Mouse (Mus musculus) neural tube, embryonic 14.5 days (tissue): ENCODE data around the gene Pmpca. TPM values are rescaled to one million over a fixed set of nuclear protein-coding genes. Genes with fewer than 3 reads are reported as not detected.
A peak's percentile ranks its signal among the peaks of the same experiment; 100 is the strongest.

Experiments used
- ATAC-seq: fragments of 200-750 bp; cut with Nextera tagmentation; 2 replicates; pipeline ENCODE4 v1.8.0; 2017; ENCODE audit warnings: low read depth, mild to moderate bottlenecking, moderate TSS enrichment, moderate library complexity
- H3K27ac ChIP-seq: fragments of 300-500 bp; sonication (generic); 2 replicates; pipeline ENCODE4 v1.5.1; 2014; ENCODE audit warnings: low read depth, mild to moderate bottlenecking, control low read depth, low read length, moderate library complexity, mixed read lengths
- H3K27me3 ChIP-seq: fragments of 300-500 bp; sonication (generic); 2 replicates; pipeline ENCODE4 v1.6.1; 2014; ENCODE audit warnings: low read length; ENCODE audit not compliant: control insufficient read depth, insufficient read depth
- H3K36me3 ChIP-seq: fragments of 300-500 bp; sonication (generic); 2 replicates; pipeline ENCODE4 v1.6.1; 2014; ENCODE audit warnings: low read length, mixed read lengths; ENCODE audit not compliant: control insufficient read depth, insufficient read depth
- H3K4me1 ChIP-seq: fragments of 300-500 bp; sonication (generic); 2 replicates; pipeline ENCODE4 v1.6.1; 2014; ENCODE audit warnings: low read length; ENCODE audit not compliant: control insufficient read depth, insufficient read depth
- H3K4me2 ChIP-seq: fragments of 300-500 bp; sonication (generic); 2 replicates; pipeline ENCODE4 v1.6.1; 2014; ENCODE audit warnings: mild to moderate bottlenecking, low read depth, low read length, control low read depth
- H3K4me3 ChIP-seq: fragments of 300-500 bp; sonication (generic); 2 replicates; pipeline ENCODE4 v1.5.1; 2014; ENCODE audit warnings: low read depth, low read length, control low read depth, mixed read lengths
- H3K9ac ChIP-seq: fragments of 300-500 bp; sonication (generic); replicated peaks from 2 replicates; pipeline ENCODE4 v1.6.1; 2014; ENCODE audit warnings: low read depth, mild to moderate bottlenecking, control low read depth, low read length, mixed read lengths
- H3K9me3 ChIP-seq: fragments of 300-500 bp; sonication (generic); 2 replicates; pipeline ENCODE4 v1.6.1; 2016; ENCODE audit warnings: low read length; ENCODE audit not compliant: control insufficient read depth
- WGBS: fragments of 180-500 bp; shearing (Covaris S2); extraction: QIAGEN DNeasy Blood & Tissue Kit; methylation state at CpG from one replicate; pipeline ENCODE4 v1.1.7; 2014; 5-methylcytosine and 5-hydroxymethylcytosine counted together
- polyA plus RNA-seq: library from polyadenylated mRNA; unstranded; fragments of >200 nt; fragmentation: Nextera tagmentation; extraction: Ambion mirVana; gene quantifications from 2 replicates; pipeline ENCODE4 v1.2.1, GENCODE M21; 2014

Gene Pmpca
- polyA plus RNA-seq: 76.4 and 92.1 TPM in 2 replicates

DNA sequence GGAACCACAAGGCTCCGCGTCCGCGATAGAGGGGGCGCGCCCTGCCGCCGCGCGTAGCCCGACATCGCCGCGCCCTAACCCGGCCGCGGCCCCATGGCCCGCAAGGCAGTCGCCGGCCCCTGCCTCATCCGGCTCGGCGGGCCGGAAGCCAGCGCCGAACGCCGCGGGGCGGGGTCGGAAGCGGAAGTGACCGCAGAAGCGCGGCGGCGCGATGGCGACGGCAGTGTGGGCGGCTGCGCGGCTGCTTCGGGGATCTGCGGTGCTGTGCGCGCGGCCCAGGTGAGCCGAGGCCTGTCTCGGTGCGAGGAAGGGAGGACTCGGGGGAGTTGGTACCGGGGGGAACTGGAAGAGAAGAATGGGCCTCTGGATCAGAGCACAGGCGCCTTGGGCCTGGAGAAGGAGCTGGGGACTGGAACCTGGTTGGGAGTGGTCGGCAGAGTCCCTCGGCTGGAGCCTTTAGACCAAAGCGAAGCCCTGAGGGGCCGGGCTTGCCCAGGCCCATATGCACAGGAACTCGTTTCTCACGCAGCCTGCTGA lies at the start of gene Pmpca, which contains the start of gene Entr1:
TSS of gene Pmpca (plus strand) at position 186 of the 537 bp plus-strand sequence.
TSS of gene Entr1 (minus strand) at position 163 of the 537 bp plus-strand sequence.
- Histone ChIP-seq H3K4me2 (peak within 1 kb of the TSS; percentile 97), H3K27me3 (no peaks in the 10 kb centered on the region), H3K36me3 (peaks cover 57% of the 10 kb centered on the region), H3K9me3 (no peaks in the 10 kb centered on the region), H3K9ac (peak within 1 kb of the TSS; percentile 89), H3K4me1 (peaks cover 13% of the 10 kb centered on the region), H3K27ac (peak within 1 kb of the TSS; percentile 79), H3K4me3 (peak within 1 kb of the TSS; percentile 93)
- ATAC-seq: peak; percentile 93
- WGBS: under 1% methylated on average over 45 of the region's 60 CpGs

DNA sequence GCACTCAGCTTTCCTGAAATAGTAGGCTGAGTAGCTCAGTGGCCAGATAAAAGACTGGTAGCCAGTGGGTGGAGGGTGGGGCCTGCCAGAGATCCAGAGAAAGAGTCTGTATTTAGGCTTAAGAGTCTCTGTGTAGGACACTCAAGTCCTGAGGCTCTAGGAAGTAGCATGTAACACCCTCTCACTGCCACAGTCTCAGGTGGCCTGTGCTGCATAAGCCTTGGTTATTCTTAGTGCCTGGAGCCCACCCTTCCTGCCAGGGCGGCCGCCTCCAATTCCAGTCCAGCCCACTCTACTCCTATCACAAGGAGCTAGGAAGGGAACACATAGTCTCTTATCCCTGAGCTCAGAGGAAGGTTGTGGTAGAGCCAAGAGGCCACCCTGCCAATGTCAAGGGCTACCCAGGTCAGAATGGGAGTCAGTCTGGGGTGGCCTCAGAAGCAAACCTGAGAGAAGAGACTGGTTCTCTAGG lies 47.6 kb upstream of the Pmpca start:
- 95% methylated on average over 2 of the region's 2 CpGs for WGBS
- H3K27me3 ChIP-seq: no peaks in the 10 kb centered on the region
- H3K9ac ChIP-seq: no peak overlapping the region
- no peak overlapping the region for H3K4me3 ChIP-seq
- ATAC-seq: no peak
- no peaks in the 10 kb centered on the region for H3K9me3 ChIP-seq
- 0 out of 2 replicates have a peak overlapping the region, but pooled peaks have one; percentile 22 for H3K27ac ChIP-seq
- no peak overlapping the region for H3K4me2 ChIP-seq
- H3K4me1 ChIP-seq: no peaks in the 10 kb centered on the region
- peaks cover 71% of the 10 kb centered on the region for H3K36me3 ChIP-seq

DNA sequence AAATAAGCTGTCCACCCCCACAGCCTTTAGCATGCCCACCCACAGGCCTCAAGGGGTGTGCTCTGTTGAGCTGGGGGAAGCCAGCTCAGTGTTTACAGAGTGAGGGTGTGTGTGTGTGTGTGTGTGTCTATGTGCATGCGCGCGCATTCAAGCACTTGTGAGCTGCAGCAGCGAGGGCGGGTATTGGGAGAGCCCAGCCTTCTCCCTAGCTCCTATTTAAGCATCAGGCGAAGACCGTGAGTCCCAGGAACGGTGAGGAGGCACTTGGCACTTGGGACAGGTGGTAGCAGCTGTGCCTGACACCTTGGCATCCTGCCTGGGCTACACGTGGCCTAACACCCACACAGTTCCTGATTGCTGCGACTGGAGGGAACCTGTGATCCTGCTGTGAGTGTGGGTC lies 47.1 kb upstream of the Pmpca start:
- no peak for ATAC-seq
- 85% methylated on average over 10 of the region's 10 CpGs for WGBS
- no peaks in the 10 kb centered on the region for H3K27me3 ChIP-seq
- H3K36me3 ChIP-seq: peaks cover 76% of the 10 kb centered on the region
- 0 out of 2 replicates have a peak overlapping the region, but pooled peaks have one; percentile 22 for H3K27ac ChIP-seq
- no peaks in the 10 kb centered on the region for H3K4me1 ChIP-seq
- H3K9me3 ChIP-seq: no peaks in the 10 kb centered on the region
- no peak overlapping the region for H3K4me2 ChIP-seq
- H3K4me3 ChIP-seq: no peak overlapping the region
- H3K9ac ChIP-seq: no peak overlapping the region

DNA sequence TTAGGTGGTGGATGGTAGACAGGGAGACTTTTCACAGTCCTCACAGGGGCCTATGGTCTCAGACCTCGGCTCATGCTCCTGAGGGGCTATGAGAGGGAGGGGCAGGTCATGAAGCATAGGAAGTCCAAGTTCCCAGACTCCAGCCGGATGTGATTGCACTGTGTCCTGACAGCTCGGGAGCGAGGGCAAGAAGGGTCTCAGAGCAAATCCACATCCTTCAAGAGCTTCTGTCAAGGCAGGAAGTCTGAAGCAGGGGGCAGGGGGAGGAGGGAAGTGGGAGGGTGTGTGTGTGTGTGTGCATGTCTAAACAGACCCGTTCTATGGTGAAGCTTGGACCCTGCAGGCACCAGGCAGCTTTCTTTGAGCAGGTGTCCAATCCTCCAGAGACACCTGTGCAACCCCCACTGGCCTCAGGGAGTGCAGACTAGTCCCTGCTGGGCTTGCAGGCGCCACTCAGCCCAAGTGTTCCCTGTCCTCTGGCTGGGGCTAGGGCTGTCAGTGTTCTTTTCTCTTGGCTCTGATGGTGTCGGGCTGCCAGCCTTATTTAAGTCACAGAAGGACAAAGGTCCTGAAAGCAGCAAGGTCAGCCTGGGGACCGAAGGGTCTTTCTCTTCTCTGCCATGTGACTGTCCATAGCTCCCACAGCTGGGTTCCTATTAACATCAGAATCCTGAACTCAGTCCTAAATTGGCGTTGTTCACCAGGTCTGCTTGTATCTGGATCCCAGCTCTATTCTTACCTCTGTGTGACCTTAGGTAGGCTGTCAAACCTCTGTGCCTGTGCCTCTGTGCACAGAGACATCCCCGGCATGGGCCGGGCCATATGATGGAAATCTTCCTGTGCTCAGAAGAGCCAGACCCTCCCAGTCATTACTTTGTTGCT lies 46.3 kb upstream of the Pmpca start:
- H3K36me3 ChIP-seq: peaks cover 82% of the 10 kb centered on the region
- H3K27me3 ChIP-seq: no peaks in the 10 kb centered on the region
- no peaks in the 10 kb centered on the region for H3K4me1 ChIP-seq
- H3K9me3 ChIP-seq: no peaks in the 10 kb centered on the region
- H3K4me2 ChIP-seq: no peak overlapping the region
- H3K9ac ChIP-seq: no peak overlapping the region
- 74% methylated on average over 11 of the region's 11 CpGs for WGBS
- H3K4me3 ChIP-seq: no peak overlapping the region
- no peak overlapping the region for H3K27ac ChIP-seq
- no peak for ATAC-seq

DNA sequence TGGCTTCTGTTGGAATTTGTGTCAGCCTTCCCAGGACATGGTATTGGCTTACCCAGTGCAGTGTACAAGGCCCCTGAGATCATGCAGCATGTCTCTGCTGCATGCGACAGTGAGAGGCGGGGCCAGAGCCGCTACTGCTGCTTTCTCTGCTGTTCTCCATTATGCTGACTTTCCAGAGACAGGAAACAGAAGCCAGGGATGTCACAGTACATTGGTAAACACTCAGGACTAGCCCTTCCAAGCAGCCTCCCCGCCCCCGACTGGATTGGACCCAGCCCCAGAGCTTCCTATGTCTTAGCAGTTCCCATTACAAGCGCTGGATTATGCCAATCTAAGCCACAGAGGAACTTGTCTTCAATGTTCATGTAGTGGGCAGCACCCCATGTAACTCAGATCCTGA lies 40.9 kb upstream of the Pmpca start:
- H3K27me3 ChIP-seq: no peaks in the 10 kb centered on the region
- H3K9ac ChIP-seq: no peak overlapping the region
- ATAC-seq: no peak
- no peak overlapping the region for H3K4me2 ChIP-seq
- peaks cover 49% of the 10 kb centered on the region for H3K36me3 ChIP-seq
- peaks cover 16% of the 10 kb centered on the region for H3K4me1 ChIP-seq
- 71% methylated on average over 6 of the region's 6 CpGs for WGBS
- no peak overlapping the region for H3K27ac ChIP-seq
- H3K9me3 ChIP-seq: no peaks in the 10 kb centered on the region
- H3K4me3 ChIP-seq: no peak overlapping the region

DNA sequence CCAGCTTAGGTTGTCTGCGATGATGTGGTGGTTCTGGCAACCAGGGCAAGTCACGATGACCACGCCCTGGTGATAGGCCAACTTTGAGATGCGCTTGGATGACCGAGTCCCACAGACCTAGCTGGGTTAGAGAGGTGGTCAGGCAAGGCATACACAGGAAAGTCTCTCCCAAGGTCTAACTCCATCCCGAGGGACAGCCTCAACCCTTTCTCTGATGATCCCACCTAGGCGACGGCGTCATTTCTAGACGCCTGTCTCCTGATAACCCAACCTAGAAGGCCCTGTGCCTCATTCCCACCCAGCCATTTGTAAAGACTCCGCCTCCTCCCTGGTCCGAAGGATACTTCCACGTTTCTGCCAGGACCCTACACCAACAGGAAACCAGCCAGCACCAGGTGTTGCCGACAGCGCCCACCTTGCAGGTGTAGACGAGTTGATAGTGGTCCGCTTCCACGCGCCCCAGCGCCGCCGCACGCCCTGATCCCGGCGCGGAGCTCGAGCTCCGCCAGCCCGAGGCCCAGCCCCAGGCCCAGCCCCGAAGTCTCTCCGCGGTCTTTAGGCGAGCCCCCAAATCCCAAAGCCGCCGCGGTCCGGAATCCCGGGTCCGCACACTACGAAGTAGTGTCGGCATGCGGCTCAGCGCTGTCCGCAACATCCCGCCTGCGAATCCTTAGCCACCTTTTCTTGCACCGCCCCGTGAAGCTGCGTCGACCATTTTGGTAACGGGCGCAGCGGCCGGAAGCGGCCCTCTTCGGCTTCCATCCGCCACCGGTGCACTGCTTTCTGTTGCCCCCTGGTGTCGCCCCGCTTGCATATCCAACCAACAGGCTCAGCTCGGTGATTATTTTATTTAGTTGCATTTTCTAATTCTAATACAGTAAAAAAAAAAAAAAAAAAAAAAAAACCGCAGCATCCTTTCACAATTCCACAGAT lies 37.5 kb upstream of the Pmpca start, which contains the start of gene Dnlz:
TSS of gene Dnlz (minus strand) at position 753 of the 933 bp plus-strand sequence.
- WGBS: 2% methylated on average over 62 of the region's 62 CpGs

DNA sequence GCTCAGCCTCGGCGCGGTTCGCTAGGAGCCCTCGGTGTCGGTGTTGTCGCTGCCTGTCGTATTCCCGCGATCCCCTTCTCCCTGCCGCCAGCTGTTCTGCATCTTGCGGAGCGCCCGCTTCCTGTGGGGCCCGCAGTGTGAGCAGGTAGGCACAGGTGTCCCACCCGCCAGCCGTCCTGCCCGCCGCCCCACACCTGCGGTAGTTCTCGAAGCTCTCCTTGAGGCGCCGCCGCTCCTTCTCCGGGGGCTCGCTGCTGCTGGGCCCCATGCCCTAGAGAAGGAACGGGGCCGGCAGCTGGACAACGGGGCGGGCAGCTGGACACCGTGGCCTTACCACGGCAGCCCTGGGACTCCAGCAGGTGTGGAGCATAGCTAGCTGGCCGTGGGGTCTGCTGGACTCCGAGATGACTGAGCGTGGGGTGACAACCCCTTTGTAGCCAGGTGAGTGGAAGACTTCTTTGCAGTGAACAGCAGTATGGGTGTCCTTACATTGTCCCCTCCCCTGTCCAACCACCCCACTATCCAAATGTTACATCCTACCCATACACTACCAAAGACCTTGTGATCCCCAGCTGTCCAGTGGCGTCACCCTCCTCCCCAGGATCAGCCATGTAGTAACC lies 36.7 kb upstream of the Pmpca start:
- peak; percentile 39 for ATAC-seq
- peak overlapping the region; percentile 84 for H3K27ac ChIP-seq
- peak overlapping the region; percentile 76 for H3K4me3 ChIP-seq
- WGBS: 2% methylated on average over 36 of the region's 36 CpGs
- no peaks in the 10 kb centered on the region for H3K9me3 ChIP-seq
- H3K4me1 ChIP-seq: peaks cover 22% of the 10 kb centered on the region
- peaks cover 11% of the 10 kb centered on the region; the same call in 1 of the 2 replicates for H3K36me3 ChIP-seq
- H3K9ac ChIP-seq: peak overlapping the region; percentile 96
- H3K27me3 ChIP-seq: no peaks in the 10 kb centered on the region
- H3K4me2 ChIP-seq: peak overlapping the region; percentile 95

More for the DNA sequence above, 37.5 kb upstream of the Pmpca start, which contains the start of gene Dnlz:
- Histone ChIP-seq H3K9ac (peak within 1 kb of the TSS; percentile 96), H3K4me3 (peak within 1 kb of the TSS; percentile 76), H3K4me1 (peaks cover 22% of the 10 kb centered on the region), H3K27ac (peak within 1 kb of the TSS; percentile 84), H3K36me3 (peaks cover 19% of the 10 kb centered on the region; the same call in 1 of the 2 replicates), H3K4me2 (peak within 1 kb of the TSS; percentile 95), H3K27me3 (no peaks in the 10 kb centered on the region), H3K9me3 (no peaks in the 10 kb centered on the region)
- ATAC-seq: peak; percentile 83
